Mouse (Mus musculus) liver, embryonic 11.5 days (tissue): ENCODE measurements around the gene Runx1. TPM values are rescaled to one million over a fixed set of nuclear protein-coding genes. Genes with fewer than 3 reads are reported as not detected.

ENCODE experiments used
- ATAC-seq: fragments of 200-750 bp; cut with Nextera tagmentation; replicated peaks from 2 replicates; pipeline ENCODE4 v1.8.0; 2017; ENCODE audit warnings: moderate number of reproducible peaks, mild to moderate bottlenecking, moderate TSS enrichment, moderate library complexity; ENCODE audit not compliant: low FRiP score
- DNase-seq: peaks from one replicate; pipeline ENCODE4 v3.0.0-alpha.2; 2017; ENCODE audit warnings: low spot score
- H3K27ac ChIP-seq: fragments of 300-500 bp; sonication (generic); 2 replicates; pipeline ENCODE4 v1.5.1; 2014; ENCODE audit warnings: mild to moderate bottlenecking, low read depth, low read length, control low read depth
- H3K27me3 ChIP-seq: fragments of 300-500 bp; sonication (generic); replicated peaks from 2 replicates; pipeline ENCODE4 v1.6.1; 2014; ENCODE audit warnings: low read length, mixed read lengths; ENCODE audit not compliant: control insufficient read depth, insufficient read depth
- H3K36me3 ChIP-seq: fragments of 300-500 bp; sonication (generic); 2 replicates; pipeline ENCODE4 v1.6.1; 2014; ENCODE audit warnings: mild to moderate bottlenecking, low read length, moderate library complexity, mixed read lengths; ENCODE audit not compliant: control insufficient read depth, insufficient read depth
- H3K4me1 ChIP-seq: fragments of 300-500 bp; sonication (generic); replicated peaks from 2 replicates; pipeline ENCODE4 v1.6.1; 2014; ENCODE audit warnings: low read length, mixed read lengths; ENCODE audit not compliant: control insufficient read depth, insufficient read depth
- H3K4me2 ChIP-seq: fragments of 300-500 bp; sonication (generic); 2 replicates; pipeline ENCODE4 v1.6.1; 2014; ENCODE audit warnings: mild to moderate bottlenecking, control low read depth, moderate library complexity
- H3K4me3 ChIP-seq: fragments of 300-500 bp; sonication (generic); 2 replicates; pipeline ENCODE4 v1.5.1; 2014; ENCODE audit warnings: low read depth, low read length, control low read depth
- H3K9ac ChIP-seq: fragments of 300-500 bp; sonication (generic); 2 replicates; pipeline ENCODE4 v1.6.1; 2014; ENCODE audit warnings: low read depth, low read length, control low read depth
- H3K9me3 ChIP-seq: fragments of 300-500 bp; sonication (generic); 2 replicates; pipeline ENCODE4 v1.6.1; 2016; ENCODE audit warnings: low read length, inconsistent platforms, mixed read lengths; ENCODE audit not compliant: control insufficient read depth
- WGBS: fragments of 180-500 bp; shearing (Covaris S2); extraction: QIAGEN DNeasy Blood & Tissue Kit; methylation state at CpG from one replicate; pipeline ENCODE4 v1.1.7; 2014; 5-methylcytosine and 5-hydroxymethylcytosine counted together
- polyA plus RNA-seq: library from polyadenylated mRNA; unstranded; fragments of >200 nt; fragmentation: Nextera tagmentation; extraction: Ambion mirVana; gene quantifications from 2 replicates; pipeline ENCODE4 v1.2.1, GENCODE M21; 2014

Gene Runx1
- polyA plus RNA-seq, 1 experiment from 2014 or later: 23.4 TPM

DNA sequence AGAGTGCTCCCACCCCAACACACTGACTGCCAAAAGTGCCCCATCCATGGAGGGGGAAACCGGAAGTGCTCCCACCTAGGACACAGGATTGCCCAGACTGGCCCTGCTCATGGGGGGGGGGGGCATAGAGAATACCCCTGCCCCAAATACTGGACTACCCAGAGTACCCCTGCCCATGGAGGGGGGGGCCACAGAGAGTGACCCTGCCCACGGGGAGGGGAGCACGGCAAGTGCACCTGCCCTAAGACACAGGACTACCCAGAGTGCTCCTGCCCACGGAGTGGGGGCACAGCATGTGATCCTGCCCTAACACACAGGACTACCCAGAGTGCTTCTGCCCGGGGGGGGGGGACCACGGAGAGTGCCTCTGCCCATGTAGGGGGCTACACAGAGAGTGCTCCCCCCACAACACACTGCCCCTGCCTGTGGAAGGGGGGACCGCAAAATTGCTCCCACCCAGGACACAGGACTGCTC, 219.4 kb downstream of the Runx1 start:
- Histone ChIP-seq H3K4me1 (peaks cover 2% of the 10 kb centered on the region; the same call in 1 of the 2 replicates), H3K27me3 (peaks cover 2% of the 10 kb centered on the region; the same call in 1 of the 2 replicates), H3K4me2 (no peak overlapping the region), H3K4me3 (no peak overlapping the region), H3K36me3 (peaks cover 7% of the 10 kb centered on the region; the same call in 1 of the 2 replicates), H3K9me3 (no peaks in the 10 kb centered on the region), H3K9ac (no peak overlapping the region), H3K27ac (no peak overlapping the region)
- DNase-seq (no peak), ATAC-seq (no peak; the same call in 1 of the 2 replicates)
- WGBS: 91% methylated on average over 7 of the region's 7 CpGs

DNA sequence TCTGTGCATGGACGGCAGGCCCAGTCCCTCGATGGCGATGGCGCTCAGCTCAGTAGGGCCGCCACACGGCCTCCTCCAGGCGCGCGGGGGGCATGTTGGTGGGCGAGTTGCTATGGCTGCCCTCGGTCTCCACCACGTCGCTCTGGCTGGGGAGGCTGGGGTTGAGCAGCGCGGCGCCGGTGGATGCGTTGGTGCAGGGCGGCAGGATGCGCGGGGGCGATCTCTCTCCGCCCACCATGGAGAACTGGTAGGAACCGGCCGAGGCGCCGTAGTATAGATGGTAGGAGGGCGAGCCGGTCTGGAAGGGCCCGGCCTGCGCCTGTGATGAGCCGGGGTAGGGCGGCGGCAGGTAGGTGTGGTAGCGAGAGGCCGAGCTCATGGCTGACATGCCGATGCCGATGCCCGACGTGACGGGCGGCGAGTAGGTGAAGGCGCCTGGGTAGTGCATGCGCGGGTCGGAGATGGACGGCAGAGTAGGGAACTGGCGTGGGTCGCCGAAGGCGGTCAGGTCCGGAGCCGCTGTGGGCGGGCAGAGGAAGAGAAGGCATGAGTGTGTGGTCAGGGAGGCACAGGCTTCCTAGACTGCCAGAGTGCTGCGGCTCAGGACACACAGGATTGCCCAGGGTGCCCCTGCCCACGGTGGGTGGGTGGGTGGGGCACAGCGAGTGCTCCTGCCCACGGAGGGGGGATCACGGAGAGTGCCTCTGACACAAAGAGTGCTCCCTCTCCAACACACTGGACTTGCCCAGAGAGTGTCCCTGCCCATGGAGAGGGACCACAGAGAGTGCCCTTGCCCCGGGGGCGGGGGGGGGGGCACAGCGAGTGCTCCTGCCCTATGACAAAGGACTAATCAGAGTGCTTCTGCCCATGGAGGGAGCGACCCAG, 220.1 kb downstream of the Runx1 start:
- peak; percentile 42; the same call in 1 of the 2 replicates for ATAC-seq
- Histone ChIP-seq H3K4me2 (peak overlapping the region; percentile 55), H3K4me1 (peaks cover under 1% of the 10 kb centered on the region; the same call in 1 of the 2 replicates), H3K27ac (no peak overlapping the region), H3K27me3 (peaks cover 2% of the 10 kb centered on the region; the same call in 1 of the 2 replicates), H3K9ac (0 out of 2 replicates have a peak overlapping the region, but pooled peaks have one; percentile 30), H3K36me3 (peaks cover 7% of the 10 kb centered on the region; the same call in 1 of the 2 replicates), H3K9me3 (no peaks in the 10 kb centered on the region), H3K4me3 (peak overlapping the region; percentile 34)
- 55% methylated on average over 64 of the region's 64 CpGs for WGBS
- DNase-seq: no peak

- Histone ChIP-seq H3K4me3 (no peak overlapping the region), H3K4me1 (no peaks in the 10 kb centered on the region), H3K27ac (no peak overlapping the region), H3K9ac (no peak overlapping the region), H3K27me3 (no peaks in the 10 kb centered on the region; the same call in 1 of the 2 replicates), H3K4me2 (no peak overlapping the region), H3K36me3 (peaks cover 7% of the 10 kb centered on the region; the same call in 1 of the 2 replicates), H3K9me3 (no peaks in the 10 kb centered on the region)
- WGBS: 74% methylated on average over 11 of the region's 11 CpGs
- ATAC-seq: no peak
- DNase-seq: no peak
Observed at GRCm38 (mm10) chr16:92602504-92602903, 223.4 kb downstream of the Runx1 start.

DNA sequence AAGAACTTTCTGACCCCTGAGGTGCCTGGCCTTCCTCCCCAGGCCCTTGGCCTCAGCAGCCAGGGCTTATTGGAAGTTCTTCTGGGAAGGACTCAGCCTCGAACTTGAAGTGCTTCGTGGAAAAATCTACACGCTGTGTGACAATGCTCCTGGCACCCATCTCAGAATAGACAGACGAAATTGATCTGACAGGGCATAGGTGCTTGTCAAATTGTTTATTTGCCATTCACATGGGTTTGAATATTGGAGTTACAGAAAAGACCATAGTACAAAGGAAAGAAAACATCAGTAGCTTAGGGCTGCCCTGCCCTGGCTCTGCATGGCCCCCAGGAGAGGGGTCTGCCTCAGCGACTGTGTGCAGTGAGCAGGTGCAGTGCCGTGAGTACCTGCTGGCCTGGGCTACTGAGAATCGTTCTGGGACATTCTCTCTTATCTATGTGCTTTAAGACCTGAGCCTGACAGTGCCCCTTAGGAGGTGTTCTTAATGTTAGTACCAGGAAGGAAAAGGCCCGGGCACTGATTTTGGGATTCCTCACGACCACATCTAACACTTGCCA, 224.6 kb downstream of the Runx1 start:
- Histone ChIP-seq H3K4me3 (no peak overlapping the region), H3K36me3 (peaks cover 7% of the 10 kb centered on the region; the same call in 1 of the 2 replicates), H3K9ac (no peak overlapping the region), H3K4me1 (no peaks in the 10 kb centered on the region), H3K27ac (no peak overlapping the region), H3K4me2 (no peak overlapping the region), H3K9me3 (no peaks in the 10 kb centered on the region), H3K27me3 (no peaks in the 10 kb centered on the region; the same call in 1 of the 2 replicates)
- DNase-seq (no peak), ATAC-seq (no peak)
- WGBS: 59% methylated on average over 9 of the region's 9 CpGs

DNA sequence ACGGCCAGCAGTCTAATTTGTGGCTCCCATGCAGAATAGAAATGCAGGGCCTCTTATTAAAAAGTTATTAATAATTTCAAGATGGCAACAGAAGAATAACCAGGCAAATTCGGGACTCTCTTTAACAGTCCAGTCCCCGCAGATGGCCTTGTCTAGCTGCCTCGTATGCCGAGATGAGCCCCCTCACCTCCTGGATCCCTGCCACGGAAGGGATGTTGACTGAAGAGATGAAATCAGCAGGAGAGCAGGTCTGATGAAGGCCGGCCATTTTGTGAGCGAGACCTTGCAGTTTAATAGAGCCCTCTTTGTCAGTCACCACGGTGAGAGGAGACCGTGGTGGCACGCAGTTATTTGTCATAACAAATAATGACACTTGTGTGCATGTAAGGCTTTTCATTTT, 226.5 kb downstream of the Runx1 start:
- H3K9ac ChIP-seq: no peak overlapping the region
- no peaks in the 10 kb centered on the region for H3K36me3 ChIP-seq
- H3K9me3 ChIP-seq: no peaks in the 10 kb centered on the region
- no peak overlapping the region for H3K4me2 ChIP-seq
- DNase-seq (no peak), ATAC-seq (no peak)
- H3K27ac ChIP-seq: no peak overlapping the region
- 76% methylated on average over 11 of the region's 11 CpGs for WGBS
- no peak overlapping the region for H3K4me3 ChIP-seq
- no peaks in the 10 kb centered on the region for H3K27me3 ChIP-seq
- H3K4me1 ChIP-seq: no peaks in the 10 kb centered on the region

DNA sequence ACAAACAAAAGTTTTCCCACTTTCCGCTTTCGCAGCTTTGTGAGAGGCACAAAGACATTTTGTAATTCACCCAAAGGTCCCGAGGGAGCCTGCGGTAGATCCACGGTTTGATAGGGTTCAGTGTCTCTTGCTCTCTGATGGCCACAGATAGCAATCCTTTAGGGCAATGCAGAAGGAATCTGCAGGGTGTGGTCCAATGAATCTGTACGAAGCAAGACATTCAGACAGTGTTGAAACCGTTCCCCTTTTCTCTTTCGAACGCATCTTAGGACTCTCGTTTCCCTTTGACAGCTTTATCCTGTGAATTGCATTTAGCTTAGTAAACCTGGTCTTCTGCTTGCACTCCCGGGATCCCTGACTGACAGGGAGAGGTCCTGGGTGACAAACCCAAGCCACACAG, 228.3 kb downstream of the Runx1 start:
- no peak overlapping the region for H3K9ac ChIP-seq
- H3K4me1 ChIP-seq: no peaks in the 10 kb centered on the region
- no peaks in the 10 kb centered on the region for H3K9me3 ChIP-seq
- WGBS: 71% methylated on average over 11 of the region's 11 CpGs
- H3K27ac ChIP-seq: no peak overlapping the region
- no peak overlapping the region for H3K4me3 ChIP-seq
- ATAC-seq (no peak), DNase-seq (no peak)
- H3K36me3 ChIP-seq: no peaks in the 10 kb centered on the region
- no peaks in the 10 kb centered on the region for H3K27me3 ChIP-seq
- no peak overlapping the region for H3K4me2 ChIP-seq

- H3K27ac ChIP-seq: no peak overlapping the region
- no peak overlapping the region for H3K9ac ChIP-seq
- DNase-seq (no peak), ATAC-seq (no peak)
- no peak overlapping the region for H3K4me3 ChIP-seq
- H3K27me3 ChIP-seq: no peaks in the 10 kb centered on the region
- 72% methylated on average over 6 of the region's 6 CpGs for WGBS
- no peaks in the 10 kb centered on the region for H3K9me3 ChIP-seq
- no peak overlapping the region for H3K4me2 ChIP-seq
- no peaks in the 10 kb centered on the region for H3K4me1 ChIP-seq
- no peaks in the 10 kb centered on the region for H3K36me3 ChIP-seq
Observed at GRCm38 (mm10) chr16:92592207-92592606, 233.7 kb downstream of the Runx1 start.

GRCm38 (mm10) chr16:92591783-92592182, 234.2 kb downstream of the Runx1 start:
- no peak for ATAC-seq
- no peak overlapping the region for H3K4me2 ChIP-seq
- H3K4me1 ChIP-seq: no peaks in the 10 kb centered on the region
- 87% methylated on average over 6 of the region's 6 CpGs for WGBS
- H3K27me3 ChIP-seq: no peaks in the 10 kb centered on the region
- no peaks in the 10 kb centered on the region for H3K9me3 ChIP-seq
- H3K36me3 ChIP-seq: no peaks in the 10 kb centered on the region
- H3K27ac ChIP-seq: no peak overlapping the region
- DNase-seq: no peak
- no peak overlapping the region for H3K4me3 ChIP-seq
- H3K9ac ChIP-seq: no peak overlapping the region
